Mouse (Mus musculus) mesoderm, embryonic 11.5 days (tissue): ENCODE measurements around the gene Acp5.

Experiments used
- DNase-seq: peaks from one replicate; pipeline ENCODE4 v3.0.0-alpha.2; 2012; ENCODE audit warnings: low read depth, low spot score

Gene Acp5

DNA sequence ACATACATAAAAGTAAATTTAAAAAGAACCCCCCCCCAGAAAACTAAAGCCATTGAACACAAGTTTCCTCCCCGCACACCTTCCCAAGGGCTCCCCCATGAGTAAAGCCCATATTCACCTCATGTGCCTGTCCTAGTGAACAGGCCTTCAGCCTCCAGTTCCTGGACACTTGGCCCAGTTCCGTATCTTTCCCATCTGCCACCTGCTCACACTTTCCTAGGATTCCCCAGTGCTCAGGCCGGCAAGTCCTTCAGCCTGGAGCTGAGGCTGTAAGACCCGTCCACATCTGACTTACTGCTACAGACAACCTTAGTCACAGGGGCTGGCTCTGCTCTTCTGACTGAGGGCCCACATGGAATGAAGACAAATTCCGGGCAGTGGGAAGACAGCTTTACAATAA, 4.2 kb upstream of the Acp5 start:
- DNase-seq = no peak

DNA sequence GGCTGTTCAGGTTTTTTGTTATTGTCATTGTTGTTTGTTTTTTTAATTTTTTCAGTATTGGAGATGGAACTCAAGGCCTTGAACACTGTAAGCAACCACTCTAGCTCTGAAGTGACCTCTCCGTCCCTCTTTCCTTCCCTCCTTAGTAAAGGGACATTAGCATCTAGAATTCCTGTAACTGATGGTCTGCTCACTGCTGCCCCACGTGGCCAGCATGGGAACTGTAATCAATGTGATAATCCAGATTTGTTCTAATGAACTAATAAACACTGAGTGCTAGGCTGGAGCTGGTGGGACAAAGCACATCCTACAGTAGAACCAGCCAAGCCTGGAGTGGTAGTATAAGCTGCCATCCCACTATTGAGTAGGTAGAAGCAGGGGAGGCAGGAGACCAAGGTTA, 3.0 kb upstream of the Acp5 start:
- DNase-seq = no peak

- DNase-seq = peak; percentile 69
Observed at GRCm38 (mm10) chr9:22136765-22137547, 1.4 kb upstream of the Acp5 start.

DNA sequence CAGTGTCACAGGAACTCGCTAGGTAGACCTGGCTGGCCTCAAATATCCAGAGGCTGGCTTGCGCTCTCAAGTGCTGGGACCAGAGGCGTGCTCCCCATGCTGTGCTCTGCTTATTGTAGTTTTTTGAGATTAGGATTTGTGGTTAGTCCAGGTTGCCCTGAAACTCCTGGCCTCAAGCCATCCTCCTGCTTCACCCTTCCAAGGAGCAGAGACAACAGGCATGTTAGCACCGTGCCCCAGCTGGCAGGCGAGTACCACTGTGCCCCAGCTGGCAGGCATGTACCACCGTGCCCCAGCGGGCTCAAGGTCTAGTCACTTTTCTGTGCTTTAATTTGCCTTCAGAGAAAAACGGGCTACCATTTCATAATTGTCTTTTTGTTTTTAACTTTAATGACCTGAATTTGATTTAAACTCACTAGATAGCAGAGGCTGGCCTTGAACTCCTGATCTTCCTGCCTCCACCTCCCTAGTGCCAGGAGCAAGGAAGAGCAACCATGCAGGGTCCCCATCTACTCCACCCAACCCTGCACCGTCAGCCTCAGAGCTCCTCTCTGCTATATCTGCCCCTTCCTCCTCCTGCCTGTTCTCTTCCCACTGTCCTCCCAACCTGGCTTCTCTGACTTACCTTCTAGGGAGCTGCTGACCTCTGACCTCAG, 395 bp downstream of the Acp5 start:
- no peak for DNase-seq

DNA sequence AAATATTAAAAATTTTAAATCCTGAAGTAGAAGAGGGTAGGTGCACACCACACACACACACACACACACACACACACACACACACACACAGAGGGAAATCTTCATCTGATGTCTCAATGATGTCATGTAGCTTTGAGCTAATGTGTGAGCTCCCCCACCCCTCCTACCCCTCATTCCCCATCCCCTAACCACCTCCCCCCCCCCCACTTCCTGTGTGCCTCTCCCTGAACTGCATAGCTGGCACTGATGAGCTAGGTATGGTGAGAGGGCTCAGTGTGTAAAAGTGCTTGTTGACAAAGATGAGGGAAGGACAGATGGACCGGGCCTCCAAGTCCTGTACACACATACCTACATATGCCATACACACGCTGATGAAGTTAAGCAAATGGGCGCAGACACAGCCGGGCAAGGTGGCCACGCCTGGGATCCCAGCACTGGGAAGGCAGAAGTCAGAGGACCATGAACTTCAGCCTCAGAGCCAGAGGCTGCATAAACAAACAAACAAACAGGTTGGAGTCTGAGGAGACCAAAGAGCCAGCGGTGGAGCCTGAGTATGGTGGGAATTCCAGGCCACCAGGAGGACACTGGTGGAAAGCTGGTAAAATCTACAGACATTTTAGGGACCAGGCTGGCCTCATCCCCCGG, 1.1 kb downstream of the Acp5 start:
- no peak for DNase-seq

DNA sequence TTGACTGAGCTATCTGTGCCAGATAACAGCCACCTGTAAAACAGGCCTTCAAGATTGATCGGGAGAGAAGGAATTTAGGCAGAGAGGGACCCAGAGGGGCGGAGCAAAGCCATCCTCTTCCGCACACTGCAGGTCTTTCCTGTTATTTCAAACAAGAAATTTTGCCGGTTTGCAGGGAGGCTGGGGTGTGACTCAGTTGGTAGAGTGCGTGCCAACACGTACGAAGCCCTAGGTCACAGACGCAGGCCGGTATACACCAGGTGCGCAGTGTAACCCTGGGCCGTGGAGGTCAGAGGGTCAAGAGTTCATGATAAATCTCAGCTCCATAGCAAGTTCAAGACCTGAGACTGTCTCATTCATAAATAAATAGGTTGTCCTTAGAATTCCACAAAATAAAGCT, 3.3 kb downstream of the Acp5 start:
- no peak for DNase-seq

- DNase-seq = no peak
Observed at GRCm38 (mm10) chr9:22131226-22131981, 4.1 kb downstream of the Acp5 start.

GRCm38 (mm10) chr9:22125246-22126027, 10.1 kb downstream of the Acp5 start:
- no peak for DNase-seq

DNA sequence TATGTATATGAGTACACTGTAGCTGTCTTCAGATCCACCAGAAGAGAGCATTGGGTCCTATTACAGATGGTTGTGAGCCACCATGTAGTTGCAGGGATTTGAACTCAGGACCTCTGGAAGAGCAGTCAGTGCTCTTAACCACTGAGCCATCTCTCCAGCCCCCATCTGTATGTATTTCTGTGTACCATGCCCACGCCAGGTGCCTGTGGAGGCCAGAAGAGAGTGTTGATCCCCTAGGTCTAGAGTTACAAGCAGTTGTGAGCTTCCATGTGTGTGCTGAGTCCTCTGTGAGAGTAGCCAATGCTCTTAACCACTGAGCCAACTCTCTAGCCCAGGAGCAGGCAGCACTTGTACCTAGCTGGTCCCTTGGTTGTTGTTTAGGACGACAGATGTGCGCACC, 11.3 kb downstream of the Acp5 start:
- DNase-seq = no peak

DNA sequence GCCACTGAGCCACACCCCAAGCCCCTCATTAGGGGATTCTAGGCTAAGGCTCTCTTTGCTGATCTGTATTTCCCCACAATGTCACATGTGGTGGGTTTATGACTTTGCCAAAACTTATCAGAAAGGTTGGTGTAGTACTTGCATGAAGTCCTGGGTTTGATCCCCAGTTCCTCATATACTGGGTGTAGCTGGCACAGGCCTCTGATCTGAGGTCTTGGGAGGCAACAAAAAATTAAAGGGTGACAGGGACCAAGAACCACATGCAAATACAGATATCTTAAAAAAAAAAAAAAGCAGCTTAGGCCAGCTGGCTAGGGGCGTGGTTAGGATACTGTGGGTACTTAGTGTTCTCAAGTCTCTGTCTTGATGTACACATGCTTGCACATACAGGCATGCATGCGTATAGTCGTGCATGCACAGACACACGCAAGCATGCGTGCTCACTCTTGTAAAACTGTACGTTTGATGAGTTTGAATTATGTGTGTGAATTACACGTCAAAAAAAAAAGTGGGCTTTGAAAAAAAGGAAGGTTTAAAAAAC, 12.4 kb downstream of the Acp5 start:
- DNase-seq = no peak

- DNase-seq = no peak
Observed at GRCm38 (mm10) chr9:22122005-22122404, 13.5 kb downstream of the Acp5 start.

DNA sequence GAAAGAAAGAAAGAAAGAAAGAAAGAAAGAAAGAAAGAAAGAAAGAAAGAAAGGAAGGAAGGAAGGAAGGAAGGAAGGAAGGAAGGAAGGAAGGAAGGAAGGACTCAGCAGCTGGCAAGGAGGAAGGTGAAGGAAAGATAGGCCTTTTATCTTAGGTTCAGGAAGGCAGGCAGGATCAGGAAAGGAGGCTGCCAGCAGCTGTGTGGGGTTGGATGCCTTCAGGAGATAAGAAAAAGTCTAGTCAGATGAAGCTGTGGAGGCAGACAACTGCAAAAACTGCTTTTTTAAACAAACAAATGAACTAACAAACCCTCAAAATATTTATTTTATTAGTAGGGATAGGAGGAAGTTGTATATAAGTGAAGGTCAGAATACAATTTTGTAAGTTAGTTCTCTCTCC, 14.0 kb downstream of the Acp5 start:
- DNase-seq = no peak

DNA sequence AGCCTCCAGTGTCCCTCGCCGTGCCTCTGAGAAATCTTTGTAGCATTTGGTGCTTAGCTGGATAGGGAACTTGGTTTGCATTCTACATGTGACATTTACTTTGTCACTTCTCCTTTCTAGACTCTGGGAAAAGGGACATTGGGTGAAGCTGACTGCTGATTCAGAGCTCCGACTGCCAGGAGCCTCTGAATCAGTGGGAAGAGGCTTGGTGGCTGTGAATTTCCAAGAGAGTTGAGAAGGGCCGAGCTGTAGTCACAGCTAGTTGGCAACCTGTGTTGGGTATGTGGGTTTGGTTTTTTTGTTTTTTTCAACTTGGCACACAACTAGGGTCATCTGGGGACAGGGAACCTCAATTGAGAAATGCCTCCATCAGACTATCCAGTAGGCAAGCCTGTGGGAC, 16.0 kb downstream of the Acp5 start:
- no peak for DNase-seq

DNA sequence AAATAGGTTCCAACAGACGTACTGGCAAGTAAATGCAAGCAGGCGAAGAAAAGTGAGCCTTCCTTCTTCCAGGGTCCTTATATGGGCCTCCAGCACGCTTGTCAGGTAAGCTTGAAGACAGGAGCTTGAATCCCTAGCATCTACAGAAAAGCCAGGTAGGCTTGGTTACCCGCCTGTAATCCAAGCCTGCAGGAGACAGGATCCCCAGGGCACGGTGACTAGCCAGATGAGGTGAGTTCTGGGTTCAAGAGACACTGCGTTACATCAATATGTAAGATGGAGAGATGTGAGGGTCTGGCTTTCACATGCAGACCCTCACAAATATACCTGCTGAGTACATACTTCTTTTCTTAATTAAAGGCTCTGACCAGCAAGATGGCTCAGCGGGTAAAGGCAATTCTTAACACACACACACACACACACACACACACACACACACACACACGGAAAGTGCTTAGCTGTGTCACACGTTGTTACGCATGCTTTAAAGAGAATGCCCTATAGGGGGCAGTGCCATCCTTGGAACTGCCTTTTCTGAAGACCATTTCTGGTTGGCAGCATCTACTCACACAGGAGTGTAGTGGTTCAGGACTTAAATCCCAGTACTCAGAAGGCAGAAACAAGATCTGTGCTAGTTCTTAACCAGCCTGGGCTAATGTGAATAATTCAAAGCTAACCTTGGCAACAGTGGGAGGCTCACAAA, 17.6 kb downstream of the Acp5 start:
- DNase-seq = peak; percentile 73

- peak; percentile 98 for DNase-seq
Observed at GRCm38 (mm10) chr9:22116740-22117426, 18.6 kb downstream of the Acp5 start, which contains the start of gene Elof1. Elof1 (minus strand) TSS chr9:22117172.

DNA sequence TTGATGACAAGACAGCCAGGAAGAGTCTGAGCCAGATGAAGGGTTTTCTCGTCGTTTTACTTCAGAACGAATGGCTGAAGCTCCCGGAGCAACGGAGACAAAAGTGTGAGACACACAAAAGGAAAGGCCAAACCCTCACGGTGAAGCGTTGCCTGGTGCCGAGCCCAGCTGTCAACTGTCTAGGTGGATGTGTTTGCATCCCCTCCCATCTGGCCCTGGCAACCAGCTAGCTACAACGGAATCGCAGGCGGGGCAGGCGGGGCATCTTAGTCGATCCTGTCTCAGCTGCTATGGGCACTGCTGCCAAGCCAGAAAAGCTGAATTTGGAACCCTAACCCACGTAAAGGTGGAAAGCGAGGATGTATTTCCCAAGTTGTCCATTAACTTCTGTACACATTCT, 19.4 kb downstream of the Acp5 start:
- peak; percentile 33 for DNase-seq

- no peak for DNase-seq
Observed at GRCm38 (mm10) chr9:22115635-22116034, 19.9 kb downstream of the Acp5 start.

- DNase-seq = no peak
Observed at GRCm38 (mm10) chr9:22108194-22108593, 27.3 kb downstream of the Acp5 start.

DNA sequence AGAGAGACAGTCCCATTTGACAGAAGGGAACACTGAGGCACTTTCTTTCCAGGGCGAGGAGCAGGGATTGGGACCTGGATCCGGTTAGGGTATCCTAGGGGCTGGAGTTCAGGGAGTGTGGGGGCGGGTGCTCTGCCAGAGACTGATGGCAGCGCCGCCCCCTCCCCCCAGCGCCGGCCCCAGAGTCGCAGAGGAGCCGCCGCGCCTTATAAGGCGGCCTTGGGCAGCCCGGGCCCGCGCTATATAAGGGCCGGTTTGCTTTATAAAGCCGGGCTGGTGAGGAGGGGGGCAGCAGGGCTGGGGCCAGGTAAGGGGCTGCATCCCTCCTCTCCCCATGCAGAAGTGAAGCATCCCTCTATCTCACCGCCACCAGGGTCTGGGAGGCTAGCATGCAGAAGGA, 35.6 kb downstream of the Acp5 start:
- no peak for DNase-seq
